Mouse (Mus musculus) testis, adult 2 months (tissue): ENCODE data around the gene Lig3.

ENCODE experiments used
- CTCF ChIP-seq: fragments of 200-500 bp; IDR thresholded peaks from 2 replicates; pipeline ENCODE4 v1.5.1; 2012; ENCODE audit warnings: low read depth, mild to moderate bottlenecking, inconsistent platforms, low read length, moderate library complexity; ENCODE audit not compliant: control insufficient read depth, insufficient read depth, insufficient replicate concordance
- POLR2A ChIP-seq: fragments of 200-500 bp; IDR thresholded peaks from 2 replicates; pipeline ENCODE4 v1.6.1; 2012; ENCODE audit warnings: low read depth, mild to moderate bottlenecking, inconsistent platforms, low read length, moderate library complexity; ENCODE audit not compliant: control insufficient read depth

DNA sequence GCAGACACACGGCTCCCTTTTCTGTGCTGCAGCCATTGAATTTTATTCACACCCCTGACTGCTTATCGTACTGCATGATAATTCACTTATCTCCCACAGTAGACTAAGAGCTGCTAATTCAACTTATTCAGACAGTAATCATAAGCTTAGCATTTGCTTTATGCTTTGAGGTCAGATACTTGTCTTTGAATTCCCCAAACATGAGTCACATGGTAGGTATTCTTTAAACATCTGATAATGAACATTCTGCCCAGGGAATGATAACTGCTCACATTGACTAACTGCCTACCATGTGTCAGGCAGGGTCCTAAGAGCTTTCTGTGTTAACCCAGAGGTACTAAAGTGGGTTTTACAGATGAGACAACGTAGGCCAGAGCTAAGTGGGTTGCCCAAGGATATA is 25.7 kb downstream of the Lig3 start:
- TF ChIP-seq CTCF, result no peak
- no peak for TF ChIP-seq POLR2A
